Mouse (Mus musculus) midbrain, embryonic 10.5 days (tissue): ENCODE data around the gene Wdr77. TPM values are rescaled to one million over a fixed set of nuclear protein-coding genes. Genes with fewer than 3 reads are reported as not detected.
A peak's percentile ranks its signal among the peaks of the same experiment; 100 is the strongest.

Source experiments
- DNase-seq: peaks from one replicate; pipeline ENCODE4 v3.0.0-alpha.2; 2017; ENCODE audit warnings: low spot score
- H3K27ac ChIP-seq: fragments of 300-500 bp; sonication (generic); replicated peaks from 2 replicates; pipeline ENCODE4 v1.5.1; 2016; ENCODE audit warnings: mild to moderate bottlenecking
- H3K27me3 ChIP-seq: fragments of 300-500 bp; sonication (generic); 2 replicates; pipeline ENCODE4 v1.6.1; 2016; ENCODE audit warnings: low read depth, mild to moderate bottlenecking; ENCODE audit not compliant: poor library complexity, severe bottlenecking
- H3K36me3 ChIP-seq: fragments of 300-500 bp; sonication (generic); 2 replicates; pipeline ENCODE4 v1.6.1; 2016; ENCODE audit warnings: mild to moderate bottlenecking, moderate library complexity
- H3K4me1 ChIP-seq: fragments of 300-500 bp; sonication (generic); 2 replicates; pipeline ENCODE4 v1.6.1; 2016
- H3K4me3 ChIP-seq: fragments of 300-500 bp; sonication (generic); 2 replicates; pipeline ENCODE4 v1.5.1; 2016; ENCODE audit warnings: mild to moderate bottlenecking, moderate library complexity
- H3K9me3 ChIP-seq: fragments of 300-500 bp; sonication (generic); replicated peaks from 2 replicates; pipeline ENCODE4 v1.6.1; 2016; ENCODE audit warnings: mild to moderate bottlenecking
- WGBS: fragments of 180-500 bp; shearing (Covaris S2); methylation state at CpG from one replicate; pipeline ENCODE4 v1.1.7; 2016; 5-methylcytosine and 5-hydroxymethylcytosine counted together
- polyA plus RNA-seq: library from polyadenylated mRNA; unstranded; fragments of >200 nt; fragmentation: Nextera tagmentation; extraction: Ambion mirVana; gene quantifications from 2 replicates; pipeline ENCODE4 v1.2.1, GENCODE M21; 2016

Gene Wdr77
- polyA plus RNA-seq, 1 experiment from 2014 or later: 188 TPM

DNA sequence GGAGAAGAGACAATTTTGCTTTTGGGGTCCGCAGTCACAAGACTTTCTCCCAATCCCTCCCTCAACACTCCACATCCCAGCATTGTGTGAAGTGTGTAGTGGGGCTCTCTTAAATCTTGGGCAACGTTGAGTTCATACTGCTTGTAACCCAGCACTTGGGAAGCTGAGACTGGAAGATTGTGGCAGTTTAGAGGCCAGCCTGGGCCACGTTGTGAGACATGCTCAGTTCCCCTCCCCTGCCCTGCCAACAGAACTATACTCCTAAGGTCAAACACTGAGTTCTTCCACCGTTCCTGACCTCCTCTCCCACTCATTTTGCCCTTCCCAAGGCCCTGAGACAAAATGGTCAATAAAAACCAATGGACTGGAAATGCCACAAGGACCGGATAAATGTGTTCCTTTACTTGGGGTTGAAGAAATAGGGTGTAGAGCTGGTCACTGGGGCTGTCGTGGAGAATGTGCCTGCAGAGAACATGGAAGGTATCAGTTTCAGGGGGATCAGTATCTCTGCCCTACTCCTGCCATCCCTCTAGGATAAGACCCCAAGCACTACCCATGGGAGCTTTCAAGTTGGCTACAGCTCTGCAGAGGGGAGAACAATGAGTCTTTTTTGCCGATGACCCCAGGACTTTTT lies 31.5 kb upstream of the Wdr77 start:
- Histone ChIP-seq H3K4me1 (no peaks in the 10 kb centered on the region), H3K27ac (no peak overlapping the region), H3K4me3 (no peak overlapping the region), H3K36me3 (no peaks in the 10 kb centered on the region), H3K27me3 (no peaks in the 10 kb centered on the region), H3K9me3 (no peaks in the 10 kb centered on the region)
- DNase-seq: no peak
- WGBS: 89% methylated on average over 7 of the region's 7 CpGs

- 92% methylated on average over 3 of the region's 3 CpGs for WGBS
- Histone ChIP-seq H3K27me3 (no peaks in the 10 kb centered on the region), H3K4me1 (no peaks in the 10 kb centered on the region), H3K9me3 (no peaks in the 10 kb centered on the region), H3K27ac (no peak overlapping the region), H3K36me3 (no peaks in the 10 kb centered on the region), H3K4me3 (no peak overlapping the region)
- no peak for DNase-seq
These were observed 31.0 kb upstream of the Wdr77 start for GRCm38 (mm10) chr3:105928195-105928569.

DNA sequence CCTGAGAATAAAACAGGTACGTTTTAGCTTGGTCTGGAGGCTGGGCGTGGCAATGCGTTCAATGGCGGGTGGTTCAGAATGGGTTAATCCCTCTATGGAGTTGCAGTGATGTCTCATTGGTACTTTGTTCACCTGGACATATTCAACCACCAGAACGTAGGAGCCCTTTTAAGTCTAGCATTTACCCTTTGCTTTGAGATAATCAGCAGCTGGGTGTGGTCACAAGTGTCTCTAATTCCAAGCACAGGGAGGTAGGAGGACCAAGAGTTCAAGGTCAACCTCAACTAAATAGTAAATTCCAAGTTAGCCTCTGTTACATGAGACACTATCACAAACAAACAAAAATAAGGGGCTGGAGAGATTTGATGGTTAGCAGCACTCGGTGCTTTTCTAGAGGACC lies 30.4 kb upstream of the Wdr77 start:
- DNase-seq: no peak
- Histone ChIP-seq H3K36me3 (no peaks in the 10 kb centered on the region), H3K4me1 (no peaks in the 10 kb centered on the region), H3K9me3 (no peaks in the 10 kb centered on the region), H3K4me3 (no peak overlapping the region), H3K27ac (no peak overlapping the region), H3K27me3 (no peaks in the 10 kb centered on the region)
- 90% methylated on average over 6 of the region's 6 CpGs for WGBS

GRCm38 (mm10) chr3:105929821-105930220 lies 29.3 kb upstream of the Wdr77 start:
- Histone ChIP-seq H3K36me3 (no peaks in the 10 kb centered on the region), H3K4me1 (no peaks in the 10 kb centered on the region)
- WGBS: 84% methylated on average over 7 of the region's 7 CpGs

GRCm38 (mm10) chr3:105931095-105931494 lies 28.1 kb upstream of the Wdr77 start:
- Histone ChIP-seq H3K4me1 (no peaks in the 10 kb centered on the region), H3K27me3 (no peaks in the 10 kb centered on the region), H3K27ac (no peak overlapping the region), H3K9me3 (no peaks in the 10 kb centered on the region), H3K36me3 (no peaks in the 10 kb centered on the region), H3K4me3 (no peak overlapping the region)
- WGBS: 92% methylated on average over 2 of the region's 2 CpGs
- no peak for DNase-seq

More at GRCm38 (mm10) chr3:105929821-105930220, 29.3 kb upstream of the Wdr77 start:
- no peak for DNase-seq
- H3K4me3 ChIP-seq: no peak overlapping the region
- no peaks in the 10 kb centered on the region for H3K27me3 ChIP-seq
- H3K9me3 ChIP-seq: no peaks in the 10 kb centered on the region
- no peak overlapping the region for H3K27ac ChIP-seq

DNA sequence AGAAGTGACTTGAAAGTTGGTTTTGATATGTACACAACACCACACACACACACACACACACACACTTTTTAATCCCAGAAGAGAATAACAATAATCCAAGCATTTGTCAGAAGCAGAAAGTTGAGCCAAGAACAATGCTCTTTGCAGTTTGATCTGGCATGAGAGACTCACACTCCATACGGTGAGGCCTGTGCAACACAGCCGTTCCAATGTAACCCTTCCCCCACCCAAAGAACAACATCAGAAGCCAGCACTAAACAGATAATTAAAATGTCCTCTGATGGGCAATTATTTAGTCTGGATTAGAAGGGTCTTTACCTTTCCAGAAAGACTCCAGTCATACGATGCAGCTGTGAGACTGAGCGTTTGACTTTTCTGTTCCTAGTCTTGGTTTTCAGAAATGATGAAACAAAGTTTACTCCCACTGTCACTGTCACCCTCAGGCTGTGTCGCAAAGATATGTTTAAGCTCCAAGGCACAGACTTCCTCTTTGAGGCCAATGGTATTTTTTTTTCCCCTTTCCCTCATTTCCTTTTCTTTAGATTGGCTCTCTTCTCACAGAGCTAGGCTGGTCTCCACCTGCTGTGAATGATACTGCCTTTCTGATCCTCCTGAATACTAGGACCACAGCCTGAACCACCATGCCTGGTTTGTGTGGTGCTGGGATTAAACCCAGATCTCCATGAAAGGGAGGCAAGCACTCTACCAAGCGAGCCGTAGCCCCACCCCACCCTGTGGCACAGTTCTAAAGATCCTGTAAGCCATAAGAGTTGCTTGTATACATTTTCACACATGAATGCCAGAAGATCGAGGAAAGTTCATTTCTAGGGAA lies 26.7 kb upstream of the Wdr77 start, which contains the start of gene I830077J02Rik:
TSS of gene I830077J02Rik (minus strand) at position 425 of the 832 bp plus-strand sequence.
- Histone ChIP-seq H3K36me3 (peaks cover 5% of the 10 kb centered on the region), H3K9me3 (no peaks in the 10 kb centered on the region), H3K27me3 (no peaks in the 10 kb centered on the region), H3K4me3 (no peak within 1 kb of the TSS), H3K4me1 (no peaks in the 10 kb centered on the region), H3K27ac (no peak within 1 kb of the TSS)
- 89% methylated on average over 8 of the region's 8 CpGs for WGBS
- DNase-seq: no peak

DNA sequence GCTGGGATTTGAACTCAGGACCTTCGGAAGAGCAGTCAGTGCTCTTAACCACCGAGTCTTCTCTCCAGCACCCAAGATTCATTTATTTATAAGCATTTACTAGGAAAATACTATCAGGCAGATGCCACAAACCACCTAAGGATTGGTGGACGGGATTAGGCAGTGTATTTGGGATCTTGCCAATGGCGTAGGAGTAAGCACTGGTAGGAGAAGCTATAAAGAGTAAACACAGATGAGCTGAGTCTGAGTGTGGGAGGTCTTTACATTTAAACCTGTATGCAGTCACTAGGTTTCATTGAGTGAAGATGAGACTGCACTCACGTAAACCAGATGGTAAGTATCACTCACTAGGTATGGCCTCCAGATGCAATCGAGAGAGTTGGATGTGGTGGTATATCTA lies 25.2 kb upstream of the Wdr77 start:
- Histone ChIP-seq H3K27ac (no peak overlapping the region), H3K27me3 (no peaks in the 10 kb centered on the region), H3K4me3 (no peak overlapping the region), H3K36me3 (peaks cover 11% of the 10 kb centered on the region), H3K9me3 (no peaks in the 10 kb centered on the region), H3K4me1 (no peaks in the 10 kb centered on the region)
- DNase-seq: no peak
- 92% methylated on average over 6 of the region's 6 CpGs for WGBS

- Histone ChIP-seq H3K36me3 (peaks cover 16% of the 10 kb centered on the region), H3K27me3 (no peaks in the 10 kb centered on the region), H3K27ac (no peak overlapping the region), H3K4me3 (no peak overlapping the region), H3K4me1 (no peaks in the 10 kb centered on the region), H3K9me3 (no peaks in the 10 kb centered on the region)
- DNase-seq: no peak
- WGBS: 95% methylated on average over 5 of the region's 5 CpGs
These were observed 24.1 kb upstream of the Wdr77 start for GRCm38 (mm10) chr3:105935033-105935432.

DNA sequence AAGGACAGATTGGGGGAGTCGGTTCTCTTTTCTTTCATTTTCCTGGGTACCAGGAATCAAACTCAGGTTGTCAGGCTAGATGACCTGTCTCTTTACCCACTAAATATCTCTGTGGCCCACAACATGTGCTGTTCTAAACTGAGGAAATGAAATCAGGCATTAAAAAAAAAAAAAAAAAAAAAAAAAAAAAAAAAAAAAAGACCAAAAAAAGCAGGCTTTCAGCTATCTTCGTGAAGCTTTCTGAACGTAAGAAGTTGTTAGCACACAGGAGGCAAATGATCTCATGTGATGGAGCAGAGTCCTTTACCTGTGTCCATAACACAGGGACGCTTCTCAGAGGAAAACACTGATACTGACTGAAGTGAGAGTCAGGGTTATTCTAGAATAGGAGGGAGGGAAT lies 23.1 kb upstream of the Wdr77 start:
- no peaks in the 10 kb centered on the region for H3K4me1 ChIP-seq
- no peak overlapping the region for H3K27ac ChIP-seq
- no peaks in the 10 kb centered on the region for H3K9me3 ChIP-seq
- WGBS: 91% methylated on average over 4 of the region's 4 CpGs
- H3K36me3 ChIP-seq: peaks cover 26% of the 10 kb centered on the region
- H3K4me3 ChIP-seq: no peak overlapping the region
- no peaks in the 10 kb centered on the region for H3K27me3 ChIP-seq
- DNase-seq: no peak

DNA sequence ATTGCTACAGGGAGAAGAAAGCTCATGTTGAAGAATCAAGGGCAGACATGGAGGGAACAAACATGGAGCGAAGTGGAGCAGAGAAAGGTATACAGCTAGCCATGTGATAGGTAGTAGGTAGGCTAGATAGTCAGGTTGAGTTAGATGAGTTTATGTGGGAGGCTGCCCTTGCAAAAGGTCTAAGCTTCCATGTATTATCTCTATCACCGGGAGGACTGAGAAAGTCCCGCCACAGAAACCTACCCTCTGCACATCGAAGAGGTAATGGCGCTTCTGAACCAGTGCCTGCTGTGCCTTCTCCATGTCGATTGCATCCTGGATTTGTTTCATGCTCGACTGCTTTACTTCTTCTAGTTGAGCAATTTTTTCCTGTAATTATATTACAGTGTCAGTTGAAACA lies 7.8 kb upstream of the Wdr77 start:
- H3K9me3 ChIP-seq: no peaks in the 10 kb centered on the region
- no peak overlapping the region for H3K4me3 ChIP-seq
- H3K27me3 ChIP-seq: no peaks in the 10 kb centered on the region
- H3K27ac ChIP-seq: no peak overlapping the region
- peaks cover 100% of the 10 kb centered on the region for H3K36me3 ChIP-seq
- no peaks in the 10 kb centered on the region for H3K4me1 ChIP-seq
- no peak for DNase-seq
- WGBS: 92% methylated on average over 7 of the region's 7 CpGs

DNA sequence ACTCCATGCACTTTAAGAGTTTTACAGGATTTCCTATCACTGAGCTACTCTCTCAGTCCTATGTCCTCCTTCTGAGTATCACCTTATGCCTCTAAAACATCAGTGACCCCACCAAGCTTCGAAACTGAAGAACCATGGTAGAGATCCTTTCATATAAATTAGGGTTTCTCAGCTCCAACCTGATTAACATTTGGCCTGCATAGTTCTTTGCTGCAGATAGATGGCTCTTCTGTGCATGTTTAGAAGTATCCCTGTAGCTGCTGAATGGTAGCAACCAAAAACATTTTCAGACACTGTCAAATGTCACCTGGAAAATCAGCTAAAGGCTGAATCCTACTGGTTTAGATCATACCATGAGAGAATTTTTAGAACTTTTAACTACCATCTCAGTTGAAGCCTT lies 1.9 kb upstream of the Wdr77 start:
- 0 out of 2 replicates have a peak overlapping the region, but pooled peaks have one; percentile 66 for H3K4me3 ChIP-seq

GRCm38 (mm10) chr3:105958204-105958603 lies 965 bp upstream of the Wdr77 start:
- Histone ChIP-seq H3K9me3 (no peaks in the 10 kb centered on the region), H3K4me3 (peak overlapping the region; percentile 66), H3K36me3 (peaks cover 70% of the 10 kb centered on the region), H3K27ac (peak overlapping the region; percentile 90), H3K4me1 (peaks cover 26% of the 10 kb centered on the region), H3K27me3 (no peaks in the 10 kb centered on the region)
- WGBS: 52% methylated on average over 5 of the region's 5 CpGs
- DNase-seq: no peak

More for the DNA sequence above, 1.9 kb upstream of the Wdr77 start:
- no peaks in the 10 kb centered on the region for H3K9me3 ChIP-seq
- DNase-seq: no peak
- WGBS: 90% methylated on average over 1 of the region's 1 CpGs
- no peaks in the 10 kb centered on the region for H3K27me3 ChIP-seq
- H3K27ac ChIP-seq: no peak overlapping the region
- peaks cover 26% of the 10 kb centered on the region for H3K4me1 ChIP-seq
- H3K36me3 ChIP-seq: peaks cover 70% of the 10 kb centered on the region

DNA sequence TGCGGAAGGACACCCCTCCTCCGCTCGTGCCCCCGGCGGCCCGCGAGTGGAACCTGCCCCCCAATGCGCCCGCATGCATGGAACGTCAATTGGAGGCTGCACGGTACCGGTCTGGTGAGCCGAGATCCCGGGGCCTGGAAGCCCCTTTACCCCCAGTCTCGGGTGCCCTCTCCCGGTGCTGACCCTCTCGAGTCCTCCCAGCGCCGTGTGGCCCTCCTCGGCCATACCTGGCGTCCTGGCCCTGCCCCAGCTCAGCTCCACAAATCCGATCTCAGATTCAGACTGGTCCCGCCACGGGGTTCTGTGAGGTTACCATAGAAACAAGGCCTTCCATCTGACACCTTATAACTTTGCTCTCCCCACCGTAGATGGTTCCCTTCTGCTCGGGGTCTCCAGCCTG lies 416 bp downstream of the Wdr77 start:
- WGBS: under 1% methylated on average over 26 of the region's 26 CpGs
- DNase-seq: no peak
- H3K9me3 ChIP-seq: no peaks in the 10 kb centered on the region
- peak overlapping the region; percentile 90 for H3K27ac ChIP-seq
- H3K36me3 ChIP-seq: peaks cover 70% of the 10 kb centered on the region
- H3K27me3 ChIP-seq: no peaks in the 10 kb centered on the region
- H3K4me1 ChIP-seq: peaks cover 26% of the 10 kb centered on the region
- H3K4me3 ChIP-seq: peak overlapping the region; percentile 66
